In genomic region chr10:79834769-79835398, GRCm38 (mm10) we compare ENCODE assay signal across 8 mouse cellular contexts. TPM values are rescaled to one million over a fixed set of nuclear protein-coding genes. Genes with fewer than 3 reads are reported as not detected.
A peak's percentile ranks its signal among the peaks of the same experiment; 100 is the strongest.
DNase-seq lines count a peak whose midpoint lies in the region; ATAC-seq and TF ChIP-seq lines count a peak whose summit lies in the region.

No protein-coding gene starts in this region.

- H3K9ac ChIP-seq in heart, embryonic 13.5 days: peak overlapping the region; percentile 37; the same call in 1 of the 2 replicates
- H3K9ac ChIP-seq in kidney, postnatal 0 days (ENCODE audit: low read depth, low read length): no peak overlapping the region
- no peak overlapping the region; the same call in 1 of the 2 replicates for H3K9ac ChIP-seq in lung, embryonic 14.5 days

- H3K9me3 ChIP-seq in heart, embryonic 13.5 days: 0 out of 2 replicates have a peak, but pooled peaks cover 4% of the 10 kb centered on the region
- H3K9me3 ChIP-seq in kidney, postnatal 0 days (replicated peaks; ENCODE audit: low read length): no peaks in the 10 kb centered on the region
- H3K9me3 ChIP-seq in lung, embryonic 14.5 days (ENCODE audit: low read depth, low read length): no peaks in the 10 kb centered on the region

- H3K27ac ChIP-seq in heart, embryonic 13.5 days (replicated peaks): no peak overlapping the region
- H3K27ac ChIP-seq in kidney, postnatal 0 days: no peak overlapping the region
- no peak overlapping the region for H3K27ac ChIP-seq in lung, embryonic 14.5 days (ENCODE audit: low read depth)

- peak; percentile 79 for ATAC-seq in CD4-positive, CD25-positive, alpha-beta regulatory T cell, adult 4 months
- no peak for ATAC-seq in heart, embryonic 13.5 days (ENCODE audit: extremely low read depth, insufficient number of reproducible peaks, low FRiP score, low TSS enrichment)
- peak; percentile 70 for ATAC-seq in kidney, postnatal 0 days (replicated peaks; ENCODE audit: low FRiP score, low read depth)
- ATAC-seq in lung, embryonic 14.5 days (ENCODE audit: insufficient read depth): peak; percentile 60
- peak; percentile 84 for ATAC-seq in neutrophil, adult 5-6 weeks (ENCODE audit: extremely low read depth, insufficient number of reproducible peaks, low FRiP score, poor library complexity, severe bottlenecking)

- 16% methylated on average over 9 of the region's 9 CpGs for WGBS in heart, embryonic 13.5 days
- WGBS in kidney, postnatal 0 days: 17% methylated on average over 9 of the region's 9 CpGs
- WGBS in lung, embryonic 14.5 days: 20% methylated on average over 9 of the region's 9 CpGs

- H3K4me1 ChIP-seq in heart, embryonic 13.5 days: peaks cover 7% of the 10 kb centered on the region; the same call in 1 of the 2 replicates
- H3K4me1 ChIP-seq in kidney, postnatal 0 days (replicated peaks; ENCODE audit: insufficient read depth, low read length): no peaks in the 10 kb centered on the region
- no peaks in the 10 kb centered on the region for H3K4me1 ChIP-seq in lung, embryonic 14.5 days (ENCODE audit: insufficient read depth)

- H3K36me3 ChIP-seq in heart, embryonic 13.5 days: no peaks in the 10 kb centered on the region
- no peaks in the 10 kb centered on the region for H3K36me3 ChIP-seq in kidney, postnatal 0 days (ENCODE audit: insufficient read depth, low read length)
- H3K36me3 ChIP-seq in lung, embryonic 14.5 days (ENCODE audit: insufficient read depth): no peaks in the 10 kb centered on the region

- peak overlapping the region; percentile 33; the same call in 1 of the 2 replicates for H3K4me2 ChIP-seq in heart, embryonic 13.5 days
- H3K4me2 ChIP-seq in kidney, postnatal 0 days (ENCODE audit: low read length): no peak overlapping the region
- H3K4me2 ChIP-seq in lung, embryonic 14.5 days: no peak overlapping the region

- H3K4me3 ChIP-seq in heart, embryonic 13.5 days: no peak overlapping the region
- no peak overlapping the region for H3K4me3 ChIP-seq in kidney, postnatal 0 days (replicated peaks; ENCODE audit: low read depth, low read length)
- no peak overlapping the region for H3K4me3 ChIP-seq in lung, embryonic 14.5 days (ENCODE audit: low read depth, low read length)

- peak; percentile 81 for DNase-seq in adipocyte (ENCODE audit: low spot score)
- peak; percentile 86 for DNase-seq in embryo, embryonic 10.5 days (ENCODE audit: low spot score)
- peak; percentile 92 for DNase-seq in kidney, postnatal 0 days (ENCODE audit: low spot score)
- DNase-seq in lung, embryonic 14.5 days: peak; percentile 92
- DNase-seq in thymus, postnatal 4 days: peak; percentile 93

- peak; percentile 98 for TF ChIP-seq CTCF in kidney, postnatal 0 days (IDR thresholded peaks at IDR 0.05; ENCODE audit: low read depth)
- TF ChIP-seq CTCF in lung, embryonic 14.5 days (IDR thresholded peaks at IDR 0.05; ENCODE audit: low read depth): peak; percentile 98

- no peaks in the 10 kb centered on the region for H3K27me3 ChIP-seq in heart, embryonic 13.5 days (replicated peaks)
- no peaks in the 10 kb centered on the region for H3K27me3 ChIP-seq in kidney, postnatal 0 days (ENCODE audit: insufficient read depth, low read length)
- no peaks in the 10 kb centered on the region for H3K27me3 ChIP-seq in lung, embryonic 14.5 days (ENCODE audit: insufficient read depth, low read length)

RNA-seq across cellular contexts. Expression of gene Misp, which starts 14.1 kb away (rescaled TPM):
- under 1 TPM in 1 of 2 experiments, not detected in 1; 0.27 TPM for polyA plus RNA-seq in CD4-positive, CD25-positive, alpha-beta regulatory T cell, adult 4 months (2017; shearing (Covaris generic))
- 1.2 and 1.4 TPM in 2 replicates for polyA plus RNA-seq in heart, embryonic 13.5 days (2015; fragmentation: Nextera tagmentation; extraction: Ambion mirVana)
- polyA plus RNA-seq in kidney, postnatal 0 days (2015; fragmentation: Nextera tagmentation; extraction: Ambion mirVana): 24.5 and 24.8 TPM in 2 replicates
- polyA plus RNA-seq in lung, embryonic 14.5 days (2014; fragmentation: Nextera tagmentation; extraction: Ambion mirVana): 5.0 and 6.1 TPM in 2 replicates
- total RNA-seq in neutrophil, adult 5-6 weeks (2017): 1.0 and 1.4 TPM in 2 replicates

RNA-seq across cellular contexts. Expression of gene Ptbp1, which starts 19.3 kb away (rescaled TPM):
- polyA plus RNA-seq in CD4-positive, CD25-positive, alpha-beta regulatory T cell, adult 4 months (2017; shearing (Covaris generic)): 100 to 1,000 TPM; 103 to 274 TPM
- polyA plus RNA-seq in heart, embryonic 13.5 days (2015; fragmentation: Nextera tagmentation; extraction: Ambion mirVana): 122 and 141 TPM in 2 replicates
- 220 and 238 TPM in 2 replicates for polyA plus RNA-seq in kidney, postnatal 0 days (2015; fragmentation: Nextera tagmentation; extraction: Ambion mirVana)
- 355 and 366 TPM in 2 replicates for polyA plus RNA-seq in lung, embryonic 14.5 days (2014; fragmentation: Nextera tagmentation; extraction: Ambion mirVana)
- 101 and 117 TPM in 2 replicates for total RNA-seq in neutrophil, adult 5-6 weeks (2017)

RNA-seq across cellular contexts. Expression of gene Prtn3, which starts 39.4 kb away (rescaled TPM):
- polyA plus RNA-seq in CD4-positive, CD25-positive, alpha-beta regulatory T cell, adult 4 months (2017; shearing (Covaris generic)): not detected
- polyA plus RNA-seq in heart, embryonic 13.5 days (2015; fragmentation: Nextera tagmentation; extraction: Ambion mirVana): 2.5 and 2.6 TPM in 2 replicates
- 6.5 and 7.9 TPM in 2 replicates for polyA plus RNA-seq in kidney, postnatal 0 days (2015; fragmentation: Nextera tagmentation; extraction: Ambion mirVana)
- polyA plus RNA-seq in lung, embryonic 14.5 days (2014; fragmentation: Nextera tagmentation; extraction: Ambion mirVana): 3.5 and 3.7 TPM in 2 replicates
- not detected in 2 replicates for total RNA-seq in neutrophil, adult 5-6 weeks (2017)

RNA-seq across cellular contexts. Expression of gene Plppr3, which starts 39.5 kb away (rescaled TPM):
- polyA plus RNA-seq in CD4-positive, CD25-positive, alpha-beta regulatory T cell, adult 4 months (2017; shearing (Covaris generic)): 1 to 10 TPM; 2.1 to 4.5 TPM
- 15.8 and 16.4 TPM in 2 replicates for polyA plus RNA-seq in heart, embryonic 13.5 days (2015; fragmentation: Nextera tagmentation; extraction: Ambion mirVana)
- polyA plus RNA-seq in kidney, postnatal 0 days (2015; fragmentation: Nextera tagmentation; extraction: Ambion mirVana): 37.0 and 41.5 TPM in 2 replicates
- polyA plus RNA-seq in lung, embryonic 14.5 days (2014; fragmentation: Nextera tagmentation; extraction: Ambion mirVana): 31.3 and 37.4 TPM in 2 replicates
- 0.93 and 1.7 TPM in 2 replicates for total RNA-seq in neutrophil, adult 5-6 weeks (2017)

RNA-seq across cellular contexts. Expression of gene Palm, which starts 41.5 kb away (rescaled TPM):
- polyA plus RNA-seq in CD4-positive, CD25-positive, alpha-beta regulatory T cell, adult 4 months (2017; shearing (Covaris generic)): under 1 TPM in 1 of 2 experiments, not detected in 1; 0.23 TPM
- polyA plus RNA-seq in heart, embryonic 13.5 days (2015; fragmentation: Nextera tagmentation; extraction: Ambion mirVana): 67.1 and 69.3 TPM in 2 replicates
- 132 and 152 TPM in 2 replicates for polyA plus RNA-seq in kidney, postnatal 0 days (2015; fragmentation: Nextera tagmentation; extraction: Ambion mirVana)
- polyA plus RNA-seq in lung, embryonic 14.5 days (2014; fragmentation: Nextera tagmentation; extraction: Ambion mirVana): 68.1 and 72.4 TPM in 2 replicates
- total RNA-seq in neutrophil, adult 5-6 weeks (2017): 40.6 and 42.1 TPM in 2 replicates
